Mouse (Mus musculus) sigmoid colon, adult 10 weeks (tissue): ENCODE results near the gene Asap2. TPM values are rescaled to one million over a fixed set of nuclear protein-coding genes. Genes with fewer than 3 reads are reported as not detected.

ENCODE experiments used
- polyA plus RNA-seq: library from polyadenylated mRNA; stranded (reverse); fragments of 350-450 nt; fragmentation: Illumina TruSeq; extraction: RNeasy Lipid Tissue Mini Kit (QIAGEN cat#74804); gene quantifications from one replicate; pipeline ENCODE4 v1.2.3, GENCODE M21; 2014; ENCODE audit warnings: low read depth, low replicate concordance

Gene Asap2
- 33.2 TPM for polyA plus RNA-seq

GRCm38 (mm10) chr12:20990132-20990531, at the start of gene Asap2:
Asap2 (plus strand) TSS chr12:20990459.

DNA sequence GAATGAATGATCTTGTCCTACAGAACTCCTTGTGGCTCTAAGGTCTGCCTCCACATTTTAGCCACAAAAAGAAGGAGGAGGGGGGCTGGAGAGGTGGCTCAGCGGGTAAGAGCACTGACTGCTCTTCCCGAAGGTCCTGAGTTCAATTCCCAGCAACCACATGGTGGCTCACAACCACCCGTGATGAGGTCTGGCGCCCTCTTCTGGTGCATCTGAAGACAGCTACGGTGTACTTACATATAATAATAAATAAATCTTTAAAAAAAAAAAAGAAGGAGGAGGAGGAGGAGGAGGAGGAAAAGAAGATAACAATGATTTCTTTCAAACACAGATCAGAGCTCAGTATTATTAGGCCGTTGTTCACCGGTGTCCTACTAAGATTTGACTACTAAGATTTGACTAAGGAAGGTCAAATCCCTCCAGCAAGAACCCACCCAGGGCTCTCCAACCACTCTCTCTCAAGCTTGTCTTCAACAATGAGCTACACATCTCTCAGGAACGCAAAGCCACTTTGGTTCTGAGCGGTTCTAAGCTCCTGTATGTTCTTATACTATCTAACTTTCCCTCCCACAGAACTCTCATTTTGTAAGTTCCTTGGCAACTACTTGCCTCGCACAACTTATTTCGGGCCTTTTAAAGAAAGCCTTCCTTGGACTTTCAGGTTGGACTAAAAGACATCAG, 294.6 kb downstream of the Asap2 start, which contains the start of gene Cpsf3:
Cpsf3 (plus strand) TSS at position 631 of the 681 bp plus-strand sequence.

GRCm38 (mm10) chr12:21286243-21286622, 296.0 kb downstream of the Asap2 start, which contains the start of gene Itgb1bp1:
Itgb1bp1 (minus strand) TSS chr12:21286284.

DNA sequence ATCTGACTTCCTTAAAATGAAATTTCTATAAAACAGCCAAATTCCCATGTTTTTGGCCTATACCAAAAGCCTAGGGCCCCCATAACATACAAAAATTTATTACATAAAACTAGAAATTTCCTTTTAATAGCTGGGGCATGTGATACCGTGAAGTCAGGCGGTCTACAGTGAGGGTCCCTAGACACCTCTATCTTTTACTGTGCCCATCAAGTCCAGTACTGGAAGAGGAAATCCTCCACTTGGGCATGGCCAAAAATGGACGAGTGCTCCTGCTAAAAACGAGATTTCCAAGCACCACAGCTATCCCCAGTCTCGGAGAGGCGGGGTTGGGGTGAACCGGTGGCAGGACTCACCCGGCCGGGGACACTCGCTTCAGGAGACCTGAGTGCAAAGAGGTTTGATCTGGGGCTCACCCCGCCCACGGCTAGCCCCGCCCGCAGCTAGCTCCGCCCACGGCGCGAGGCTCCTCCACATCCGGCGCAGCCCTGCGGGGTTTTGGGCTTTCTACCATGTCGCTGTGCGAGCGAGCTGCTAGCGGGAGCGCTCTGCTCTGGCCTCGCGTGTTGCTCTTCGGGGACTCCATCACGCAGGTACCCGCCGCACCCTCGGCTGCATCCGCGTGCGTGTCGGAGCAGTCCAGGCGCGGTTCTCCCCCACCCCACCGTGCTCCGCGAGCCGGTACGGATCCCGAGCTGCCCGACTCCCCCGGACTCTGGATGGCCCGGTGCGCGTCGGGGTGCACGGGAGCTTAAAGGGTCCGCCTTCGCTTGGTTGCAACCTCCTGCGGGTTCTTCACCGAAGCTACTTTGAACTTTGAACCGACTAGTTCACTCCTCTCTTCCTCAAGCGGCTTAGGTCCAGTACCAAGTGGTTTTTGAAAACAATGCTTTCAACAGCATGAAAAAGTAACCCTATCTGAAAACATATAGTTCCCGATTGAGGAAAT, 325.9 kb downstream of the Asap2 start, which contains the start of gene Iah1:
Iah1 (plus strand) TSS at position 467 of the 946 bp plus-strand sequence.

